Mouse (Mus musculus) induced T-regulatory cell, adult 2 months (primary cell): Measurements from ENCODE around the gene Tmem238.
"Not testable (repeated sequence)": the region's sequence is repeated elsewhere in the genome, so short reads cannot be mapped to it uniquely, and the experiment has no call there.

Experiments used
- DNase-seq: peaks from one replicate; pipeline ENCODE4 v3.0.0-alpha.2; 2012; ENCODE audit warnings: low read depth

Tmem238 gene

GRCm38 (mm10) chr7:4789436-4789935, at the start of gene Tmem238:
Gene Tmem238, minus strand, starts transcription at chr7:4789656.
- DNase-seq: peak; percentile 57

- DNase-seq: no peak
These were observed 48.2 kb upstream of the Tmem238 start for GRCm38 (mm10) chr7:4837639-4838038.

GRCm38 (mm10) chr7:4836351-4836792, 46.9 kb upstream of the Tmem238 start:
- DNase-seq: peak; percentile 66

- no peak for DNase-seq
These were observed 46.3 kb upstream of the Tmem238 start for GRCm38 (mm10) chr7:4835631-4836327.

GRCm38 (mm10) chr7:4830476-4830875, 41.0 kb upstream of the Tmem238 start:
- DNase-seq: no peak

- no peak for DNase-seq
These were observed 35.9 kb upstream of the Tmem238 start for GRCm38 (mm10) chr7:4825365-4825764.

GRCm38 (mm10) chr7:4822162-4822907, 32.9 kb upstream of the Tmem238 start:
- no peak for DNase-seq

- DNase-seq: no peak
These were observed 32.2 kb upstream of the Tmem238 start for GRCm38 (mm10) chr7:4821690-4822089.

GRCm38 (mm10) chr7:4820925-4821324, 31.5 kb upstream of the Tmem238 start:
- DNase-seq: not testable (repeated sequence)

- no peak for DNase-seq
These were observed 27.1 kb upstream of the Tmem238 start for GRCm38 (mm10) chr7:4816559-4816958.

GRCm38 (mm10) chr7:4813105-4813791, 23.8 kb upstream of the Tmem238 start:
- DNase-seq: peak; percentile 48

GRCm38 (mm10) chr7:4812303-4813104, 23.0 kb upstream of the Tmem238 start, which contains the start of gene Ube2s:
Gene Ube2s, minus strand, starts transcription at chr7:4812590.
- DNase-seq: peak; percentile 100

- peak; percentile 68 for DNase-seq
These were observed 22.4 kb upstream of the Tmem238 start for GRCm38 (mm10) chr7:4811842-4812302.

GRCm38 (mm10) chr7:4811131-4811530, 21.7 kb upstream of the Tmem238 start:
- DNase-seq: peak; percentile 55

GRCm38 (mm10) chr7:4806716-4807115, 17.3 kb upstream of the Tmem238 start:
- DNase-seq: peak; percentile 79

- no peak for DNase-seq
These were observed 12.8 kb upstream of the Tmem238 start for GRCm38 (mm10) chr7:4802247-4802646.

GRCm38 (mm10) chr7:4795767-4796433, 6.4 kb upstream of the Tmem238 start:
- peak; percentile 75 for DNase-seq

GRCm38 (mm10) chr7:4794631-4795168, 5.2 kb upstream of the Tmem238 start:
- no peak for DNase-seq

- no peak for DNase-seq
These were observed 4.2 kb upstream of the Tmem238 start for GRCm38 (mm10) chr7:4793674-4794073.

GRCm38 (mm10) chr7:4793248-4793647, 3.8 kb upstream of the Tmem238 start:
- DNase-seq: not testable (repeated sequence)
